Mouse (Mus musculus): ENCODE measurements around the gene 4930449I24Rik. TPM values are rescaled to one million over a fixed set of nuclear protein-coding genes. Genes with fewer than 3 reads are reported as not detected.

Gene 4930449I24Rik
- total and polyA plus RNA-seq, 3 experiments, result not detected

GRCm38 (mm10) chr5:146471311-146471710, 30.9 kb upstream of the 4930449I24Rik start:
- Histone ChIP-seq H3K79me2 (replicated peaks; ENCODE audit: control insufficient read depth, extremely low read depth, insufficient read depth, poor library complexity, severe bottlenecking) (no peaks in the 10 kb centered on the region), H3K27ac (ENCODE audit: insufficient read depth, low read depth) (no peak overlapping the region), H3K9ac (ENCODE audit: insufficient read depth, low read depth) (no peak overlapping the region), H3K36me3 (replicated peaks in 1 of 2; ENCODE audit: control insufficient read depth in 1 of 2, insufficient read depth in 1 of 2, low read length in 1 of 2) (no peaks in the 10 kb centered on the region), H3K27me3 (replicated peaks) (peaks cover 75% of the 10 kb centered on the region), H3K9me3 (replicated peaks; ENCODE audit: low read length) (no peaks in the 10 kb centered on the region), H3K4me2 (ENCODE audit: insufficient read depth, low read depth, poor library complexity, severe bottlenecking) (no peak overlapping the region), H3K4me1 (ENCODE audit: control insufficient read depth in 1 of 2, insufficient read depth in 2 of 2) (peaks cover 2% of the 10 kb centered on the region in 2 experiments; a peak in 2 of 4 replicates), H3K4me3 (replicated peaks in 1 of 3; ENCODE audit: low read depth in 2 of 3, low read length in 2 of 3, poor library complexity in 1 of 3) (no peak overlapping the region)
- dilution Hi-C loops (cut with MboI; ENCODE audit: extremely low pct_ligation_motif_present, extremely low pct_unique_long_range_greater_than_20kb, low sequenced_read_pairs) (no loop called here), in situ Hi-C loops (cut with MboI; ENCODE audit: low pct_ligation_motif_present, low pct_unique_long_range_greater_than_20kb, low sequenced_read_pairs) (loop anchor here (10.0 to 25.0 kb wide), 2 partner anchors 137 to 284 kb away; partner anchors contain the start of gene 1700001J03Rik)
- TF ChIP-seq E2F4 (IDR thresholded peaks at IDR 0.05; ENCODE audit: insufficient replicate concordance, low read depth, low read length) (no peak), KAT2A (IDR thresholded peaks at IDR 0.05; ENCODE audit: insufficient replicate concordance, low read length) (no peak), MAFK (IDR thresholded peaks at IDR 0.05; ENCODE audit: insufficient replicate concordance, low read length) (no peak), USF1 (IDR thresholded peaks at IDR 0.05; ENCODE audit: low read depth, low read length) (no peak), CHD2 (IDR thresholded peaks at IDR 0.05; ENCODE audit: low read length) (no peak), HCFC1 (IDR thresholded peaks at IDR 0.05; ENCODE audit: low read depth, low read length) (no peak), MEF2A (IDR thresholded peaks at IDR 0.05; ENCODE audit: borderline replicate concordance, low read depth, low read length) (no peak), CTCF (conservative IDR thresholded peaks at IDR 0.05 in 1 of 2, IDR thresholded peaks at IDR 0.05 in 1 of 2; ENCODE audit: low read depth in 2 of 2, low read length in 2 of 2) (no peak), MAX (IDR thresholded peaks at IDR 0.05; ENCODE audit: low read length) (no peak), ZNF384 (IDR thresholded peaks at IDR 0.05; ENCODE audit: low read depth, low read length) (no peak), TCF12 (IDR thresholded peaks at IDR 0.05; ENCODE audit: low read depth, low read length) (no peak), POLR2AphosphoS2 (IDR thresholded peaks at IDR 0.05; ENCODE audit: low read depth, low read length) (no peak)
- no peak for DNase-seq (ENCODE audit: extremely low read depth)

- Histone ChIP-seq H3K4me3 (replicated peaks in 1 of 3; ENCODE audit: low read depth in 2 of 3, low read length in 2 of 3, poor library complexity in 1 of 3) (no peak overlapping the region), H3K9ac (ENCODE audit: insufficient read depth, low read depth) (no peak overlapping the region), H3K4me2 (ENCODE audit: insufficient read depth, low read depth, poor library complexity, severe bottlenecking) (peak overlapping the region; percentile 22), H3K27me3 (replicated peaks) (peaks cover 73% of the 10 kb centered on the region), H3K79me2 (replicated peaks; ENCODE audit: control insufficient read depth, extremely low read depth, insufficient read depth, poor library complexity, severe bottlenecking) (no peaks in the 10 kb centered on the region), H3K27ac (ENCODE audit: insufficient read depth, low read depth) (no peak overlapping the region), H3K4me1 (ENCODE audit: control insufficient read depth in 1 of 2, insufficient read depth in 2 of 2) (peaks cover 2% of the 10 kb centered on the region in 2 experiments; a peak in 2 of 4 replicates), H3K9me3 (replicated peaks; ENCODE audit: low read length) (no peaks in the 10 kb centered on the region), H3K36me3 (replicated peaks in 1 of 2; ENCODE audit: control insufficient read depth in 1 of 2, insufficient read depth in 1 of 2, low read length in 1 of 2) (no peaks in the 10 kb centered on the region)
- dilution Hi-C loops (cut with MboI; ENCODE audit: extremely low pct_ligation_motif_present, extremely low pct_unique_long_range_greater_than_20kb, low sequenced_read_pairs) (no loop called here), in situ Hi-C loops (cut with MboI; ENCODE audit: low pct_ligation_motif_present, low pct_unique_long_range_greater_than_20kb, low sequenced_read_pairs) (loop anchor here (10.0 to 25.0 kb wide), 2 partner anchors 137 to 285 kb away; partner anchors contain the start of gene 1700001J03Rik)
- peak; percentile 35 for DNase-seq (ENCODE audit: extremely low read depth)
- no peak for TF ChIP-seq PAX5 (IDR thresholded peaks at IDR 0.05; ENCODE audit: low read length)
- TF ChIP-seq BHLHE40 (IDR thresholded peaks at IDR 0.05; ENCODE audit: low read depth, low read length), result peak; percentile 33; the same call in 1 of the 2 replicates
- TF ChIP-seq TCF12 (IDR thresholded peaks at IDR 0.05; ENCODE audit: low read depth, low read length), result no peak
- no peak for TF ChIP-seq HCFC1 (IDR thresholded peaks at IDR 0.05; ENCODE audit: low read depth, low read length)
- no peak for TF ChIP-seq MEF2A (IDR thresholded peaks at IDR 0.05; ENCODE audit: borderline replicate concordance, low read depth, low read length)
- no peak for TF ChIP-seq GABPA (IDR thresholded peaks at IDR 0.05; ENCODE audit: insufficient replicate concordance, low read depth, low read length)
- no peak for TF ChIP-seq SIN3A (IDR thresholded peaks at IDR 0.05; ENCODE audit: low read length)
- TF ChIP-seq RCOR1 (conservative IDR thresholded peaks at IDR 0.05; ENCODE audit: low read depth, low read length), result no peak
- TF ChIP-seq POLR2AphosphoS2 (IDR thresholded peaks at IDR 0.05; ENCODE audit: low read depth, low read length), result no peak
- TF ChIP-seq NELFE (IDR thresholded peaks at IDR 0.05; ENCODE audit: low read depth, low read length), result no peak
- peak; percentile 74 for TF ChIP-seq NRF1 (IDR thresholded peaks at IDR 0.05; ENCODE audit: low read depth, low read length)
- TF ChIP-seq SMC3 (IDR thresholded peaks at IDR 0.05; ENCODE audit: low read depth, low read length), result no peak
- no peak for TF ChIP-seq ZNF384 (IDR thresholded peaks at IDR 0.05; ENCODE audit: low read depth, low read length)
- TF ChIP-seq EP300 (IDR thresholded peaks at IDR 0.05; ENCODE audit: low read length), result no peak
- TF ChIP-seq TBP (conservative IDR thresholded peaks at IDR 0.05; ENCODE audit: low read depth, low read length), result no peak
- TF ChIP-seq ELF1 (IDR thresholded peaks at IDR 0.05; ENCODE audit: low read depth, low read length), result no peak
- peak; percentile 85 for TF ChIP-seq IRF4 (IDR thresholded peaks at IDR 0.05; ENCODE audit: low read depth, low read length)
- TF ChIP-seq POLR2A (IDR thresholded peaks at IDR 0.05; ENCODE audit: low read depth, low read length), result no peak
- no peak for TF ChIP-seq CHD1 (IDR thresholded peaks at IDR 0.05; ENCODE audit: low read depth, low read length)
- TF ChIP-seq ZKSCAN1 (IDR thresholded peaks at IDR 0.05; ENCODE audit: borderline replicate concordance, low read depth, low read length), result no peak
- no peak for TF ChIP-seq USF1 (IDR thresholded peaks at IDR 0.05; ENCODE audit: low read depth, low read length)
- TF ChIP-seq ETS1 (conservative IDR thresholded peaks at IDR 0.05; ENCODE audit: low read depth, low read length), result no peak
- no peak for TF ChIP-seq CTCF (conservative IDR thresholded peaks at IDR 0.05 in 1 of 2, IDR thresholded peaks at IDR 0.05 in 1 of 2; ENCODE audit: low read depth in 2 of 2, low read length in 2 of 2)
- TF ChIP-seq JUN (IDR thresholded peaks at IDR 0.05; ENCODE audit: insufficient read depth, low read depth, low read length), result no peak
- TF ChIP-seq MAX (IDR thresholded peaks at IDR 0.05; ENCODE audit: low read length), result peak; percentile 85
- TF ChIP-seq USF2 (conservative IDR thresholded peaks at IDR 0.05; ENCODE audit: low read depth, low read length), result no peak
- TF ChIP-seq MAFK (IDR thresholded peaks at IDR 0.05; ENCODE audit: insufficient replicate concordance, low read length), result no peak
- no peak for TF ChIP-seq ZMIZ1 (IDR thresholded peaks at IDR 0.05; ENCODE audit: low read depth, low read length)
- no peak for TF ChIP-seq CHD2 (IDR thresholded peaks at IDR 0.05; ENCODE audit: low read length)
- TF ChIP-seq KAT2A (IDR thresholded peaks at IDR 0.05; ENCODE audit: insufficient replicate concordance, low read length), result no peak
These were observed 30.4 kb upstream of the 4930449I24Rik start for GRCm38 (mm10) chr5:146471821-146472220.
